Mouse (Mus musculus) liver, embryonic 13.5 days (tissue): ENCODE results near the gene Pex11g. TPM values are rescaled to one million over a fixed set of nuclear protein-coding genes. Genes with fewer than 3 reads are reported as not detected.
A peak's percentile ranks its signal among the peaks of the same experiment; 100 is the strongest.

Source experiments
- ATAC-seq: fragments of 200-750 bp; cut with Nextera tagmentation; 2 replicates; pipeline ENCODE4 v1.8.0; 2017; ENCODE audit warnings: low read depth, mild to moderate bottlenecking, moderate number of reproducible peaks, moderate library complexity
- DNase-seq: peaks from one replicate; pipeline ENCODE4 v3.0.0; 2022
- H3K27ac ChIP-seq: fragments of 300-500 bp; sonication (generic); 2 replicates; pipeline ENCODE4 v1.5.1; 2015; ENCODE audit warnings: moderate library complexity, mild to moderate bottlenecking, inconsistent platforms
- H3K27me3 ChIP-seq: fragments of 300-500 bp; sonication (generic); 2 replicates; pipeline ENCODE4 v1.6.1; 2015; ENCODE audit warnings: mild to moderate bottlenecking, inconsistent platforms
- H3K36me3 ChIP-seq: fragments of 300-500 bp; sonication (generic); 2 replicates; pipeline ENCODE4 v1.6.1; 2015; ENCODE audit warnings: mild to moderate bottlenecking, inconsistent platforms
- H3K4me1 ChIP-seq: fragments of 300-500 bp; sonication (generic); replicated peaks from 2 replicates; pipeline ENCODE4 v1.6.1; 2015; ENCODE audit warnings: inconsistent platforms
- H3K4me2 ChIP-seq: fragments of 300-500 bp; sonication (generic); 2 replicates; pipeline ENCODE4 v1.6.1; 2015; ENCODE audit warnings: inconsistent platforms, mild to moderate bottlenecking, moderate library complexity
- H3K4me3 ChIP-seq: fragments of 300-500 bp; sonication (generic); replicated peaks from 2 replicates; pipeline ENCODE4 v1.5.1; 2015; ENCODE audit warnings: mild to moderate bottlenecking, inconsistent platforms
- H3K9ac ChIP-seq: fragments of 300-500 bp; sonication (generic); 2 replicates; pipeline ENCODE4 v1.6.1; 2015; ENCODE audit warnings: mild to moderate bottlenecking, inconsistent platforms
- H3K9me3 ChIP-seq: fragments of 300-500 bp; sonication (generic); replicated peaks from 2 replicates; pipeline ENCODE4 v1.6.1; 2016; ENCODE audit warnings: inconsistent platforms
- WGBS: fragments of 180-500 bp; shearing (Covaris S2); methylation state at CpG from one replicate; pipeline ENCODE4 v1.1.7; 2015; ENCODE audit not compliant: insufficient replicate concordance; 5-methylcytosine and 5-hydroxymethylcytosine counted together
- polyA plus RNA-seq: library from polyadenylated mRNA; unstranded; fragments of >200 nt; fragmentation: Nextera tagmentation; extraction: Ambion mirVana; gene quantifications from 2 replicates; pipeline ENCODE4 v1.2.1, GENCODE M21; 2015

Pex11g gene
- polyA plus RNA-seq, 1 experiment from 2014 or later: 4.8 TPM

- Histone ChIP-seq H3K4me3 (no peak overlapping the region), H3K4me1 (peaks cover 8% of the 10 kb centered on the region), H3K9me3 (no peaks in the 10 kb centered on the region), H3K27ac (no peak overlapping the region), H3K27me3 (peaks cover 24% of the 10 kb centered on the region), H3K36me3 (no peaks in the 10 kb centered on the region), H3K4me2 (no peak overlapping the region), H3K9ac (no peak overlapping the region)
- ATAC-seq (no peak), DNase-seq (no peak)
- 47% methylated on average over 4 of the region's 4 CpGs for WGBS
These were observed 12.8 kb upstream of the Pex11g start for GRCm38 (mm10) chr8:3480221-3480785.

GRCm38 (mm10) chr8:3475715-3476429, 8.4 kb upstream of the Pex11g start:
- DNase-seq (no peak), ATAC-seq (no peak)
- Histone ChIP-seq H3K36me3 (no peaks in the 10 kb centered on the region), H3K27ac (no peak overlapping the region), H3K4me3 (peak overlapping the region; percentile 19; the same call in 1 of the 2 replicates), H3K9ac (no peak overlapping the region), H3K9me3 (no peaks in the 10 kb centered on the region), H3K4me2 (peak overlapping the region; percentile 48), H3K27me3 (peaks cover 24% of the 10 kb centered on the region), H3K4me1 (peaks cover 5% of the 10 kb centered on the region; the same call in 1 of the 2 replicates)
- WGBS: 24% methylated on average over 37 of the region's 37 CpGs

- ATAC-seq (no peak), DNase-seq (no peak)
- H3K36me3 ChIP-seq: no peaks in the 10 kb centered on the region
- no peak within 1 kb of the TSS for H3K9ac ChIP-seq
- H3K27me3 ChIP-seq: peaks cover 3% of the 10 kb centered on the region
- no peaks in the 10 kb centered on the region for H3K9me3 ChIP-seq
- no peak within 1 kb of the TSS for H3K4me2 ChIP-seq
- H3K27ac ChIP-seq: no peak within 1 kb of the TSS
- peaks cover 19% of the 10 kb centered on the region for H3K4me1 ChIP-seq
- H3K4me3 ChIP-seq: no peak within 1 kb of the TSS
These were observed 3.1 kb upstream of the Pex11g start, which contains the start of gene Tex45 for GRCm38 (mm10) chr8:3470562-3470961. Tex45 (plus strand) TSS chr8:3470862.

GRCm38 (mm10) chr8:3468838-3469237, 1.4 kb upstream of the Pex11g start:
- H3K9me3 ChIP-seq: no peaks in the 10 kb centered on the region
- no peak overlapping the region for H3K9ac ChIP-seq
- DNase-seq: no peak
- no peak for ATAC-seq
- no peaks in the 10 kb centered on the region for H3K27me3 ChIP-seq
- H3K4me2 ChIP-seq: no peak overlapping the region
- WGBS: 74% methylated on average over 1 of the region's 1 CpGs
- H3K36me3 ChIP-seq: no peaks in the 10 kb centered on the region
- no peak overlapping the region for H3K4me3 ChIP-seq
- H3K27ac ChIP-seq: no peak overlapping the region
- peaks cover 19% of the 10 kb centered on the region for H3K4me1 ChIP-seq

GRCm38 (mm10) chr8:3467886-3468545, 536 bp upstream of the Pex11g start:
- peak overlapping the region; percentile 39; the same call in 1 of the 2 replicates for H3K27ac ChIP-seq
- no peak for DNase-seq
- WGBS: 48% methylated on average over 9 of the region's 9 CpGs

GRCm38 (mm10) chr8:3464309-3464708, 3.2 kb downstream of the Pex11g start:
- Histone ChIP-seq H3K9me3 (no peaks in the 10 kb centered on the region), H3K4me1 (peaks cover 21% of the 10 kb centered on the region), H3K4me3 (no peak overlapping the region), H3K4me2 (no peak overlapping the region), H3K36me3 (no peaks in the 10 kb centered on the region), H3K27me3 (no peaks in the 10 kb centered on the region), H3K27ac (no peak overlapping the region), H3K9ac (no peak overlapping the region)
- peak; percentile 28 for DNase-seq
- no peak for ATAC-seq
- WGBS: 47% methylated on average over 5 of the region's 5 CpGs

More at GRCm38 (mm10) chr8:3467886-3468545, 536 bp upstream of the Pex11g start:
- Histone ChIP-seq H3K9me3 (no peaks in the 10 kb centered on the region), H3K4me1 (peaks cover 19% of the 10 kb centered on the region), H3K27me3 (no peaks in the 10 kb centered on the region), H3K36me3 (no peaks in the 10 kb centered on the region), H3K4me2 (peak overlapping the region; percentile 80), H3K9ac (peak overlapping the region; percentile 67), H3K4me3 (peak overlapping the region; percentile 64)
- ATAC-seq: no peak

- H3K9me3 ChIP-seq: no peaks in the 10 kb centered on the region
These were observed 4.2 kb downstream of the Pex11g start for GRCm38 (mm10) chr8:3463248-3463647.

GRCm38 (mm10) chr8:3451992-3452391, 15.5 kb downstream of the Pex11g start:
- Histone ChIP-seq H3K27ac (no peak overlapping the region), H3K36me3 (peaks cover 89% of the 10 kb centered on the region), H3K27me3 (no peaks in the 10 kb centered on the region), H3K9me3 (no peaks in the 10 kb centered on the region), H3K9ac (no peak overlapping the region), H3K4me1 (no peaks in the 10 kb centered on the region), H3K4me3 (no peak overlapping the region), H3K4me2 (no peak overlapping the region)
- DNase-seq (no peak), ATAC-seq (no peak)
- WGBS: 90% methylated on average over 25 of the region's 25 CpGs

More at GRCm38 (mm10) chr8:3463248-3463647, 4.2 kb downstream of the Pex11g start:
- Histone ChIP-seq H3K9ac (no peak overlapping the region), H3K4me3 (no peak overlapping the region), H3K4me1 (peaks cover 20% of the 10 kb centered on the region), H3K4me2 (no peak overlapping the region), H3K27ac (no peak overlapping the region), H3K36me3 (0 out of 2 replicates have a peak, but pooled peaks cover 3% of the 10 kb centered on the region), H3K27me3 (no peaks in the 10 kb centered on the region)
- DNase-seq: no peak
- WGBS: 69% methylated on average over 2 of the region's 2 CpGs
- no peak for ATAC-seq

- Histone ChIP-seq H3K9me3 (no peaks in the 10 kb centered on the region), H3K4me3 (no peak overlapping the region), H3K36me3 (peaks cover 86% of the 10 kb centered on the region), H3K4me2 (no peak overlapping the region), H3K4me1 (no peaks in the 10 kb centered on the region), H3K27ac (no peak overlapping the region), H3K9ac (no peak overlapping the region), H3K27me3 (no peaks in the 10 kb centered on the region)
- 31% methylated on average over 5 of the region's 5 CpGs for WGBS
- DNase-seq: peak; percentile 28
- peak; percentile 50; the same call in 1 of the 2 replicates for ATAC-seq
These were observed 16.8 kb downstream of the Pex11g start for GRCm38 (mm10) chr8:3450670-3451069.

- Histone ChIP-seq H3K36me3 (peaks cover 72% of the 10 kb centered on the region), H3K4me1 (no peaks in the 10 kb centered on the region), H3K4me3 (no peak overlapping the region), H3K27me3 (no peaks in the 10 kb centered on the region), H3K27ac (no peak overlapping the region), H3K4me2 (no peak overlapping the region), H3K9ac (no peak overlapping the region), H3K9me3 (no peaks in the 10 kb centered on the region)
- WGBS: 73% methylated on average over 2 of the region's 2 CpGs
- no peak for ATAC-seq
- no peak for DNase-seq
These were observed 18.3 kb downstream of the Pex11g start for GRCm38 (mm10) chr8:3449226-3449625.

GRCm38 (mm10) chr8:3439510-3439909, 28.0 kb downstream of the Pex11g start:
- Histone ChIP-seq H3K4me2 (no peak overlapping the region), H3K27me3 (no peaks in the 10 kb centered on the region), H3K4me3 (no peak overlapping the region), H3K9me3 (no peaks in the 10 kb centered on the region), H3K27ac (no peak overlapping the region), H3K36me3 (peaks cover 64% of the 10 kb centered on the region), H3K9ac (no peak overlapping the region), H3K4me1 (peaks cover 13% of the 10 kb centered on the region; the same call in 1 of the 2 replicates)
- DNase-seq (no peak), ATAC-seq (no peak)
- WGBS: 78% methylated on average over 12 of the region's 12 CpGs
